Mouse (Mus musculus) myocyte (in vitro differentiated cells): ENCODE data around the gene Necab3.

Source experiments
- E2F4 ChIP-seq: IDR thresholded peaks from one replicate; pipeline ENCODE4 v1.6.1; 2011; ENCODE audit warnings: mild to moderate bottlenecking, control low read depth, moderate library complexity; ENCODE audit not compliant: insufficient read depth
- POLR2A ChIP-seq: IDR thresholded peaks from one replicate; pipeline ENCODE4 v1.6.1; 2011; ENCODE audit warnings: low read depth, mild to moderate bottlenecking, control low read depth, moderate library complexity; ENCODE audit not compliant: insufficient read length
- TCF12 ChIP-seq: IDR thresholded peaks from one replicate; pipeline ENCODE4 v1.6.1; 2011; ENCODE audit warnings: mild to moderate bottlenecking, control low read depth; ENCODE audit not compliant: poor library complexity, insufficient read depth, severe bottlenecking
- TCF3 ChIP-seq: IDR thresholded peaks from one replicate; pipeline ENCODE4 v1.6.1; 2011; ENCODE audit warnings: low read depth, control low read depth; ENCODE audit not compliant: insufficient read length

DNA sequence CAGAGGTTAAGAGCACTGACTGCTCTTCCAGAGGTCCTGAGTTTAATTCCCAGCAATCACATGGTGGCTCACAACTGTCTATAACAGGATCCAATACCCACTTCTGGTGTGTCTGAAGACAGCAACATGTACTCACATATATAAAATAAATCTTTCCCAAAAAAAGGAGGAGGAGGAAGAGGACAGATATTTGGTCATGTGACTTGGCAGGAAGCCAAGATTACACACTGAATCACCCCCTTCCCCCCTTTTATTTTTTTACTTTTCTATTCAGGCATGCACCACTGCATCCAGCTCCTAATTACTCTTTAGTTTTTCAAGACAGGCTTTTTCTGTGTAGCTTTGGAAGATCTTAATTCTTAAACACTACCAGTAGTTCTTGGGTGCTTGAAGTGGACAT is 37.2 kb downstream of the Necab3 start:
- TF ChIP-seq E2F4 (no peak), POLR2A (no peak), TCF12 (no peak), TCF3 (no peak)
